Mouse (Mus musculus): ENCODE measurements around the gene Tbc1d16.

Gene Tbc1d16

DNA sequence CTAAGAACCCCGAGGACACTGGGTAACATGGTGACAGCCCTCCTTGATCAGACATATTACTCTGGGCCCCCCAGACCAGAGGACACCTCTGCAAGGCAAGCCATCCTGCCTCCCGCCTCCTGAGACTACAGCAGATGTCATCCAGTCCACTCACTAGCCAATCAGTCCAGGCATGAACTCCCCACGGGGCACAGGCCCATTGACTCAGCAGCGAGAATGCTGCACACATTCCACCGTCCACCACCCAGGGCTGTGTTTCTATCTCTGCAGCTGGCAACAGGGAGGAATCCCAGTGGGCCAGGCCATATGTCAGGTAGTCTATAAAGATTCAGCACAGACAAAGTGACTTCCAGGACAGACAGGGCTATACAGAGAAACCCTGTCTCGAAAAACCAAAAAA is 20.3 kb downstream of the Tbc1d16 start:
- peak in 1 of 2 experiments; percentile 48 for DNase-seq

DNA sequence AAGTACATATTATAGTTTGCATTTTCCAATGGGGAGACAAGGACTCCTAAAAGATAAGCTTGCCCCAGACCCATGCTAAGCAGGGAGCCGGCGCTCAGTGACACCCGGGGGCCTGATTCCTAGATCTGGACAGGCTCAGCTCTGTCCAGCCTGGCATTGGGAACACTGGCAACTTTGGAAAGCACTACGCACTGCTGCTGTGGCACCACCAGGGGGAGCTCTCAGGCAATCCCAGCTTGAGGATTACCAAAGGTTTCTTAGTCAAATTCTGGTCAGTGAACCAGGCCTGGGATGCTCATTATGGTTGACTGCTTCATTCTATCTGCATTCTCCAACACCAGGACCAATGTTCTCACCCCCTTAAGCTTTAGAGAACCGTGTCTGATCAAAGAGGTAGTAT is 21.7 kb downstream of the Tbc1d16 start:
- peak; percentile 91 to 92 for DNase-seq

GRCm38 (mm10) chr11:119205738-119206137 is 22.6 kb downstream of the Tbc1d16 start:
- peak in 1 of 2 experiments; percentile 47 for DNase-seq

GRCm38 (mm10) chr11:119203423-119203822 is 24.9 kb downstream of the Tbc1d16 start:
- DNase-seq: peak; percentile 72 to 74

DNA sequence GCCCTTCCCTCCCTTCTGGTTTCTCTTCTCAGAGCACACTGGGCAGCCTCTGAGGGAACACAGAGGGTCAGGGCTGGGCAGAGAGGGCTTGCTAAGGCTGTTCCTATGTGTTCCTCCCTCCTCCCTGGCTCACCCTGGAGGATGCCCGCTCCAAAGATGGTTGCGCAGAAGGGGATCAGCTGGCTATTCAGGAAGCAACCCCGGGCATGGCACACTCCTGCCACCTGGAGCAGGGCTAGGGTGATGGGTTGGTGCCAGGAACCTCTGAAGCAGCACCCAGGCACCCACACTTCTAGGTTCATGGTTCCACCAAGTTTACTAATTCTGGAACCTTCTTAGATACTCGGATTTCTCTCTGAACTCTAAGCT is 29.1 kb downstream of the Tbc1d16 start:
- DNase-seq: peak in 1 of 2 experiments; percentile 59

DNA sequence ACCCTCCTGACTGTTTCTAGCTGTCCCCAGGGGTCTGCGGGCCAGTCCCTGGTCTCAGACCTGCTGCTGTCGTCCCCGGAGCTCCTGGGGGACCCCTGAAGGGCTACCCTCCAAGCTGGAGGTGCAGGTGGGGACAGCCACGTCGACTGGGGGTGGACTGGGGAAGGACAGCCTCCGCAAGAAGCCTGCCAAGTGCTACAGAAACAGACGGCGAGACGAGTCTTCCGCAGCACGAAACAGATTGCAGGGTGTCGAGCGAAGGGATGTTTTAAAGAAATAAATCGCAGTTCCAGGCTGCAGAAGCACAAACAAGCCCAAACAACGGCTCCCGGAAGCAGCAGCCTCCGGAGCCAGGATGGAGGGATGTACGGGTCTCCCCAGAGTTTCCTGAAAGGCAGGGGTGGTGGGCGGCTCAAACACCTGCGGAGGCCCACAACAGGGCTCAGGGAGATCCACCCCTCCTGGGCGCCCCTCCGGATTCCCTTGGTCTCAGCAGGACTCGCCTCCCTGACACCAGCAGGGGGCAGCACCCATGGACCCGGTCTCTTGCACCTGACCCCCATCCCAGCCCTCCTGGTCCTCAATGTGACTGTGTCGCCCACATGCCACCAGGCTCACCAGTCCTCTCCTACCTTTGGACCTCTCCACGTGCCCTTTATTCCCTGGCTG is 29.6 kb downstream of the Tbc1d16 start:
- peak; percentile 76 to 80 for DNase-seq

DNA sequence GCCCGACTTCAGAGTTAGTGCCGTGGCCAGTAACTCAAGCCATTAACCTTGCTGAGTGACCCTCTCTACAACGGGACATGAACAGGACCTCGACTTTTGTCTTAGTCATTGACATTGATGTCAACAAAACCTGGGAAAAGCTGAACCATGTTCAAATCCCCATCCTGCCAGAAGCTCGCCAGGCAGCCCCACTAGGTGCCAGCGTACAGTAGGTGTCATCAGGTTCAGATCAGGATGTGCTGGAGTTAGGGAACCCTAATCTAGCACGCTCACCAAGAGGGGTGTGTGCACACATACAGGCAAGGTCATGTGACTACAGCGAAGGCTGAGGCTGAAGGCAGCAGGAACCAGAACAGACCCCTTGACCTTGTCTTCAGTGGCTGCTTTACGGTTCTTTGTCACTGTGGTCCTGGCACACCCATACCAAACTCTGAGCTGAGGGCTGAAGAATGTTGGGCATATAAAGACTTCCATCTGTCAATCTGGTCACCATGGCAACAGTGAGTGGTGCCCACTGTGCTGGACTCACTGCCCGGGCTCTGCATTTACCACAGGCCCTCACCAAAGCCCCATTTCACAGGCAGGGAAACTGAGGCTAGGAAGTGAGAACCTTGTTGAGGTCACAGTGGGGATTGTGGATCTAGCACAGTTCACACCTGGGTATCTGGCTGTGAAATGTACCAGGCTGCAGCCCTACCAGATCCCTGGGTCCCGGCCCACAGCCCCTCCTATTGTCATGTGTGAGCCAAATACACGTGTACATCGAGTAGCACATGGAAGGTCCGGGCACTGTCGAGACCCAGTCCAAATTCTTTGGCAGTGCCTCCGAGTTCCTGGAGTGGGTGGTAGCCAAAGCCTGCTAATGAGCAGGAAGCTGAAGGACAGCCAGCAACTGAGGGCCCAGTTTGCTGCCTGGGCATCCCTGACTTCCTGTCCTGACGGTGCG is 30.4 kb downstream of the Tbc1d16 start:
- peak; percentile 91 to 95 for DNase-seq

DNA sequence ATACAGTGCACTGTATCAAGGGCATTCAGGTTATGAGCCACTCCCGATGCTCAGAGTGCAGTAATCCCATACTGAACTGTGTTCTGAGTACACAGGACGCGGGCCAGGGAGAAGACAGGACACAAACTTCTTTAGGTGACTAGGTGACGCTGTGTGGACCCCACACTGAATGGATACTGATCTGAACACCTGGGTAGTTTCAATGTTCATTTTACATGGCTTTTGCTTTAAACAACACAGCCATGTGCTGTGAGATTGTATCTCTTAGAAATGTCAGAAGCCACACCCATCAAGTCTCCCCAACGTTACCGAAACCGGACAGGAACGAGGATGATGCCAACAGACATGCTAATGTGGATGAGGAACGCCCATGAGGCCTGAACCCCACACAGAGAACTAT is 35.7 kb downstream of the Tbc1d16 start:
- no peak for DNase-seq

GRCm38 (mm10) chr11:119192176-119192575 is 36.1 kb downstream of the Tbc1d16 start:
- no peak for DNase-seq

DNA sequence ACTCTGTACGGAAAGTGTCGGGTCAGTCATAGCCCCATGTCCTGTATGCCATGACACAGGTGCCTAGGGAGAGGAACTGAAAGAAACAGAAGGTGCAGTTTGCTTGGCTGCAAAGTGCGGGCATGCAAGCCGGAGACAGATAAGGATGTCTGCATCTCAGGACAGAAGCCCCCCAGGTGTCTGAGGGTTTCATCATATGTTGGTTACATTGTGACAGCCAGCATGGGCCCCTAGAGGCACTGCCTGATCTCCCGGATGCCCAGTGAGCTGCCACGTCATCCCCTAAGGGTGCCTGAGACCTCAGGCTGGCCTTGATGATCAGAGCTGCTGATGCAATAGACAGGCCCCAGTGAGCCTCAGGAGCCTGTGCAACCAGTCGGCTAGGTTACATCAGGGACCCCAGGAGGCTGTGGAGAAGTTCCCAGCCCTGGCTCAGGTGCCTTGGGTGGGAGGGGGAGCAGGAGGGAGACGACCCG is 36.7 kb downstream of the Tbc1d16 start:
- no peak for DNase-seq

- DNase-seq: peak; percentile 79 to 83
Measured at GRCm38 (mm10) chr11:119190498-119190897, 37.8 kb downstream of the Tbc1d16 start.

DNA sequence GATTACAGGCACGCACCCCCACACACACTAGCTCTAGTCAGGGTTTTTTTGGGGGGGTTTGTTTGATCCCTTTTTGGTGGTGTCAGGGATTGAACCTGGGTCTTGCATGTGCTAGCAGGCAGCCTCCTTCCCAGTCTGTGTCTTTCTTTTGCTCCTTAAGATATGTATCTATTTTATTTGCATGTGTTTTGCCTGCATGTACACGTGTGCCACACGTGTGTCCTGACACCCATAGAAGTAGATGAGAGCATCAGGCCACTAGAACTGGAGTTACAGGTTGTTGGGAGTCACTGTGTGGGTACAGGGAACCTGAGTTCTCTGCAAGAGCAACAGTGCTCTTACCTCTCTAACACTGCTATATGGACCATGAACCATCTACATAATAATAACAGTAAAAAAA is 39.0 kb downstream of the Tbc1d16 start:
- DNase-seq: no peak

DNA sequence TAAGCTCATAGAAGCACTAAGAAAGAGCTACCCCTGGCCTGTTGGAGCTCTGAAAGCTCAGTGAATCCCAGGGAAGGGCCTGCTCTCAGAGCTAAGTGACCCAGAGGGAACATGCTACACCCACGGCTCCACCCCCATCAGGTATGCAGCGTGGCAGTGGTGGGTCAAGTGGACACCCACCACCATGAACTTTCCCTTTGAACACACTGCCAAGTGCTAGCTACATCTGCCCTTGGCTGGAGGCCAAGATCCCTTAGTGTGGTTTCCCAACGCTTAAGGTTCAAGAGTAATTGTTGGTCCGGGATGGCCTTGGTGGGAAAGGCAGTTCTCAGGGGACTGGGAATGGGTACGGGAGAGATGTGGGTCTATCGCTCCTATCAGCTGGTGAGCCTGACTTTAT is 39.9 kb downstream of the Tbc1d16 start:
- DNase-seq: peak in 1 of 2 experiments; percentile 56

DNA sequence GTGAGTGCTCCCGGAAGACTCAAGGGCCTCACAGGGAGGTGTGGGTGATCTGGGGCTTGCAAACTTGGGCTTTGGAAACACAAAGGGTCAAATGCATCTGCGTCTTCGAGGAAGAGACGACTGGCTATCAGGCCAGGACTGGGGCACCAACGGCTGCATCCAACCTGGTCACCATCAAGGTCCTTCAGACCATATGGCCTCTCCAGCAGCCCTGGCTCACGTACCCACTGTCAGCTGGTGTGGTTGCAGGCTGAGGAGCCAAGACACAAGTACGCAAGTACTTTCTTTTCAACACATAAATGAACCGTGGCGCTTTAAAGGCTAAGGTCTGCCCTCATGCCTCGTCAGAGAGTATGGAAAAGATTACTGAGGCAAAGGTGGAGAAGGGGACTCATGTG is 40.5 kb downstream of the Tbc1d16 start:
- DNase-seq: no peak

GRCm38 (mm10) chr11:119186989-119187799 is 41.1 kb downstream of the Tbc1d16 start:
- peak; percentile 87 to 93 for DNase-seq

DNA sequence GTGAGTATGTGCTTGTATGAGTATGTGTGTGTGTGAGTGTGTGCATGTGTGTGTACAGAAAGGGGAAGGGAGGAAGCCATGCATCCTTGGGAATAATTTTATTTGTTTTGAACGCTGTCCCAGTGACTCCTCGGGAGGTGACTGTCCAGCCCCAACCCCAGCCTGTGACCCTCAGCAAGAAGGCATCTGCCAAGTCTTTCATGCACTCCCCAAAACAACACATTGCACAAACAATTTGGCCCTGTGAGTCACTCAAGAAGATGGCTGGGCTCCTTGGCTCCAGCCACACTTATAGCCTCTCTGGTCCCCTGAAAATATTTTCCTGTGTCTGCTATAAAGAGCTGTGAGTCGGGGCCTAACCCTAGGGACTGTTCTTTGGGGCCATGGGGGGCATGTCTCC is 41.9 kb downstream of the Tbc1d16 start:
- DNase-seq: no peak

GRCm38 (mm10) chr11:119183684-119184310 is 44.5 kb downstream of the Tbc1d16 start:
- no peak for DNase-seq

DNA sequence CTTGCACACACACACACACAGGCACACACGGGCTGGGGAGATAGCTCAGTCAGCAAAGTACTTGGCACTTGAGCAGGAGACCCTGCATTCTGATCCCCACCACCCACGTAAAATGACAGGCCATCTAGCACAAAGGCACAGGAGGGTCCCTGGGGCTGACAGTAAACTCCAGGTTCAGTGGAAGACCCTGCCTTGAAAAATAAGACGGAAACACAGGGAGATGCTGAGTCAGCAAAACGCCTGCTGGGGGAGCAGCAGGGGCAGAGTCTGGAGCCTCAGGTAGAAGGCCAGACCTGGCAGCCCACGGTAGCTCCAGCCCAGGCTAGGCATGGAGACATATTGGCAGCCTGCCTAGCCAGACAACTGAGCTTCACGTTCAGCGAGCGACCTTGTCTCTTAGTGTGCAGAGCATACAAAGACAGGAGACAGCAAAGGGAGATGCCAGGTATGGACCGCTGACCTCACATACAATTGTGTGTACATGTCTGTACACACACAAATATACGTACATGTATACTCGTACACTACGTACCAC is 46.4 kb downstream of the Tbc1d16 start:
- peak; percentile 46 to 59 for DNase-seq

DNA sequence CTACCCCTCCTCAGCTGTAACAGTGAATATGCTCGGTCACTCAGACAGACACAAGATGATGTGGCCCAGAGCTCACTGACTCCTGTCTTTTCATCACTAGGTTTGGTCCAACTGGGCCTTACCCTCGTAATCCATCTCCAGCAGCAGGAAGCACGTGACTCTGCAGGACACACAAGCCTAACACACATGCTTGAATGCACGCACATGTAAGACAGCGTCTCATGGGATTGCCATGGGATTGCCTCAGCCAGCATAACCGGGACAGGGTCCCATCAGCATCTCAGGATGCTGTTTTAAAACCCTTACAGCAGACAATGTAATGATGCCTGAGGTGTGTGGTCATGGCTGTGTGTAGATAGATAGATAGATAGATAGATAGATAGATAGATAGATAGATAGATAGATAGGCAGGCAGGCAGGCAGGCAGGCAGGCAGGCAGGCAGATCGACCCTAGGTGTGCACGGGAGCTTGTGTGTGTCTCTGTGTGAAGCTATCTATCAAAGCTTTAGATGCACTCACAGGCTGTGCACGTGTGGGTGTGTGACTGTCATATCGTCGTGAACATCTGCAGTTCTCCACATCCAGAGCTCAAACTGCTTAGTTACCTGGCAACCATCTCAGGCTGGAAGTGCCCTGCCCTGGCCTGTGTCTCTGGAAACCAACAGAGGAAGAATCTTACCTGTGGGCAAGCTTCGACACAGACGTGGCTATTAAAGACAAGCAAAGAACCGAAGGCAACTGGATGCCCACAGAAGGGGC is 47.3 kb downstream of the Tbc1d16 start:
- no peak for DNase-seq

DNA sequence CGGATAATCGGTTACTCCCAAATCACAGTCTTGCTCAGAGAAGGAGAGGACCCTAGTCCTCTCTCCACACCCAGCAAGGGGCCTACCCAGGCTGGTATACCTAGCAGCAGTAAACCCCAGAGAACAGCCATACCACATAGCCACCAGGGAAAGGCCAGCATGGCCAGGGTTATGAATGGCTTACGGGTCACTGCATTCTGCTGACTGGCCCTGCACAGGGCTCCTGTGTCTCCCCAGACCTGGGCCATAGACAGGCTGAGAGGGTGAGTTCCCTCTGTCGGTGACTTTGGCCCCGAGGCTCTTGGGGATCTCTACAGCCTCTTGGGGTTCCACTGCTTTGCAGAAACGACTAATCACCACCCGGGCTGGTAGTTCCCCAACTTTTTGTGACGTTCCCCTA is 50.0 kb downstream of the Tbc1d16 start:
- no peak for DNase-seq

- no peak for DNase-seq
Measured at GRCm38 (mm10) chr11:119176389-119177179, 51.7 kb downstream of the Tbc1d16 start.

Data from cerebellum, postnatal 14 days (tissue).